Mouse (Mus musculus) brain, embryonic 14.5 days (tissue): ENCODE measurements around the gene Slc46a1. TPM values are rescaled to one million over a fixed set of nuclear protein-coding genes. Genes with fewer than 3 reads are reported as not detected.

ENCODE experiments used
- DNase-seq: peaks from one replicate; pipeline ENCODE4 v3.0.0-alpha.2; 2011; ENCODE audit warnings: low read depth
- CTCF ChIP-seq: fragments of 200-500 bp; IDR thresholded peaks from 2 replicates; pipeline ENCODE4 v1.5.1; 2012; ENCODE audit warnings: inconsistent platforms, mild to moderate bottlenecking, moderate library complexity, borderline replicate concordance; ENCODE audit not compliant: insufficient read depth, insufficient read length; ENCODE audit errors: extremely low read depth
- POLR2A ChIP-seq: fragments of 200-500 bp; IDR thresholded peaks from 2 replicates; pipeline ENCODE4 v1.6.1; 2012; ENCODE audit warnings: mild to moderate bottlenecking, inconsistent platforms, borderline replicate concordance; ENCODE audit not compliant: poor library complexity, insufficient read depth, insufficient read length, severe bottlenecking; ENCODE audit errors: extremely low read depth
- polyA plus RNA-seq: library from polyadenylated mRNA; depleted of rRNA; stranded (reverse); fragments of >200 nt; gene quantifications from 2 replicates; pipeline ENCODE4 v1.2.3, GENCODE M21; 2012

The Slc46a1 gene
- polyA plus RNA-seq, 1 experiment = 15.5 TPM

DNA sequence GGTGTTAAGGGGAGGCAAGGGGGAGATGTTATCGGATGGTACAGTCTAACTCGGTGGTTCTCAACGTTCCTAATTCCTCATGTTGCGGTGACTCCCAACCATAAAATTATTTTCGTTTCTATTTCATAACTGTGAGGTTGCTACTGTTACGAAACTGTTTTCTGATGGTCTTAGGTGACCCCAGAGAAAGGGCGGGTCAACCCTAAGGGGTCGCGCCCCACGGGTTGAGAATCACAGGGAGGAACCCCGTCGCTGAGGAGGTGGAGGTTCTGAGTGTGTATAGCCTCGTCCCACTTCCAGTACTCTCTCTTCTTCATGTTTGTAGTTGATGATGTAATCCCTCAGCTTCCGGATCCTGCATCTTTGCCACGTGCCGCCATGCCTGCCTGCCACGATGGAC, 6.8 kb upstream of the Slc46a1 start:
- no peak for DNase-seq
- TF ChIP-seq CTCF (no peak), POLR2A (no peak)

GRCm38 (mm10) chr11:78461894-78462293, 3.6 kb upstream of the Slc46a1 start:
- no peak for TF ChIP-seq POLR2A
- peak; percentile 41; the same call in 1 of the 2 replicates for TF ChIP-seq CTCF
- no peak for DNase-seq

- no peak for TF ChIP-seq POLR2A
- TF ChIP-seq CTCF = no peak
- DNase-seq = no peak
Observed at GRCm38 (mm10) chr11:78462669-78463068, 2.8 kb upstream of the Slc46a1 start.

DNA sequence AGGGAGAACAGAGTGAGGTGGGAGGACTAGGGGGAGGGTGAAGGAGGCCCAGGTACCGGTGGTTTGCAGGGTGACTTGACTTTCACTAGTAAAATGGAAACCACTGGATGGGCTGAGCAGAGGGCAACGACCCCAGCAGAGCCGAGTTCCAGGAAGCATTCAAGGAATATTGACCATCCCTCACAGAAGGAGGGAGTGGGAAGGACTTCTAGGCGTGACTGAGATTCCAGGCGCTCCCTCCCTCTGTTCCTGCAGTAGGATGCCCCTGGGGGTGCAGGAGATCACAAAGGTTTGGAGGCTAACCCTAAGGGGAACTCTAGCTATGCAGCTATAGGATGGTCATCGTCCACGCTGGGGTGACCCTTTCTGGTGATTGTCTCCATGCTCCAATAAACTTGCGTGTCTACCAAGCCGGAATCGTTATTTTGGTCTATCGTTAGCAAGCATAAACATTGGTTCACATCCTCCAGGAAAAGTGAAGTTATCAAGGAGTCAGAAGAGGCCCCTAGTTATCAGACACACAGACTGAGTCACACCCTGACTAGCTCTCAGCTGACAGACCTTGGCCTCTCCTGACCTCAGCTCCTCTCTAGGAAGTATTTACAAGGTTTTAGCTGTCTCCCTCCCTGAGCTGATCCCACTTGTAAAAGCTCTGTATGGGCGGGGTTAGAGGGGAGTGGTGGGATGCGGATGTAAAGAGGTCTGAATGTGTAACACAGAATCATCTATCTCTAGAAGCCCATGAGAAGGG, 2.0 kb upstream of the Slc46a1 start:
- no peak for TF ChIP-seq CTCF
- no peak for TF ChIP-seq POLR2A
- no peak for DNase-seq

DNA sequence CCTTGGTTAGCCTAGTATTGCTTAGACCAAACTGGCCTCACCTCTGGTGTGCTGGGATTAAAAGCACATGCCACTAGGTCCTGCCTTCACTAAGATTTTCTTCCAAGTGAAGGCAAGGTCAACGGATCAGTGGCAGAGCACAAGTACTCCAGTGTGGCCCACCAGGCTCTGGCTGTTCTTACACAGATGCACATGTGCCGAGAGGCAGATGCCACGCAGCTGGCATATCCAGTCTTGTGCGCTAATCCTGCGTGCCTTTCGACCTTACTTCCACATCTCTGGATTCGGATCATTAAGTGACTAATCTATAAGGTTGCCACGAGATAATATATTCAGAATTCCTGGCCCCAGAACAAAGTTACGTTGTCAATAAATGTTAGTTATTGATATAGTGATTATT, 381 bp upstream of the Slc46a1 start:
- peak; percentile 29 for DNase-seq
- TF ChIP-seq CTCF (no peak), POLR2A (no peak)

DNA sequence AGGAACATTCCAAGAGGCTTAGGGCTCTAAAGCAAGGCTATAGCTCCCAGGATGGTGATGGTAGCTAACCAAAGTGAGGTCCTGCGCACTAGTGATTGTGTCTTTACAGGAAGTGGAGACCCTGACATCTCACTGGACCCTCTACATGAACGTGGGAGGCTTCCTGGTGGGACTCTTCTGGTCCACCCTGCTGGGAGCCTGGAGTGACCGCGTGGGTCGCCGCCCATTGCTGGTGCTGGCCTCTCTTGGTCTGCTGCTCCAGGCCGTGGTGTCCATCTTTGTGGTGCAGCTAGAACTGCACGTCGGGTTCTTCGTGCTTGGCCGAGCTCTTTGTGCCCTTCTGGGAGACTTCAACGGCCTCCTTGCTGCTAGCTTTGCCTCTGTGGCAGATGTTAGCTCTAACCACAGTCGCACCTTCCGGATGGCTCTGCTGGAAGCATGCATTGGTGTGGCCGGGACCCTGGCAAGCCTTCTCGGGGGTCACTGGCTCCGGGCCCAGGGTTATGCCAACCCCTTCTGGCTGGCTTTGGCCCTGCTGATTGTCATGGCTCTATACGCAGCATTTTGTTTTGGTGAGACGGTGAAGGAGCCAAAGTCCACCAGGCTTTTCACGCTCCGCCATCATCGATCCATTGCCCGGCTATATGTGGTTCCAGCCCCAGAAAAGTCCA, 880 bp downstream of the Slc46a1 start:
- TF ChIP-seq CTCF (no peak), POLR2A (no peak)
- no peak for DNase-seq

DNA sequence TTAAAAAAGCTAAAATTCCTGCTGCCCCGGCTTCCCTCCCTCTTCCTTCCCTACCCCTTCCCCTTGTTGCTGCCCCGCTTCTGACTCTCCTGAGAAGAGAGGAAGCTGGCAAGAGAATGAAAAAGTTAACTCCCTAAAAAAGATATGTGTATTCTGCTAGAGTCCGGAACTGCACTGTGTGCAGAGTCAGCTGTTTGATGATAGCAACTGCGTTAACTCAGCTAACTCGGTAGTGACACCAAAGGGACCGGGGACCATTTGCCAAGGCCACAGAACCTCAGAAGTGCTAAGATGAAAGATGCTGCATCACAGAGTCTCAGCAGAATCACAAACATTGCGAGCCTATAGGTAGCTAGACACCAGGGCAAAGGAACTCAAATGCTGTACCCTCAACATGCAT, 2.0 kb downstream of the Slc46a1 start:
- DNase-seq = no peak
- TF ChIP-seq CTCF (no peak), POLR2A (no peak)

DNA sequence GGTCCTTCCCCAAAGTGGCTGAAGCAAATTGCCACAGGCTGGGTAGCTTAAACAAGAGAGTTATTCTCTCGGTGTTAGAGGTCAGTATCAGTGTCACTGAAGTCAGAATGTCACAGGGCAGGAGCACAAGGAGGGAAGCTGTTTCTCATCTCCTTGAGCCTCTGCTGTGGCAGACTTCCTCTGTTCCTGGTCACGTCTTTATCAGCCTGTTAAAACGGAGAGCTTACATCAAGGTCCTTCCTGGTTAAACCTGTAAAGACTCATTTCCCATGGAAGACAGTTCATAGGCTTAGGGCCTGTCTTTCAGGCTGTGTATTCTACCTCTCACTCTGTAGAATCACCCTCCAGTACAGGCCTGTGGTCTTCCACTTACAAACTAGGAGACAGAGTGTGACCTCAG, 2.4 kb downstream of the Slc46a1 start:
- no peak for DNase-seq
- TF ChIP-seq CTCF (no peak), POLR2A (no peak)

DNA sequence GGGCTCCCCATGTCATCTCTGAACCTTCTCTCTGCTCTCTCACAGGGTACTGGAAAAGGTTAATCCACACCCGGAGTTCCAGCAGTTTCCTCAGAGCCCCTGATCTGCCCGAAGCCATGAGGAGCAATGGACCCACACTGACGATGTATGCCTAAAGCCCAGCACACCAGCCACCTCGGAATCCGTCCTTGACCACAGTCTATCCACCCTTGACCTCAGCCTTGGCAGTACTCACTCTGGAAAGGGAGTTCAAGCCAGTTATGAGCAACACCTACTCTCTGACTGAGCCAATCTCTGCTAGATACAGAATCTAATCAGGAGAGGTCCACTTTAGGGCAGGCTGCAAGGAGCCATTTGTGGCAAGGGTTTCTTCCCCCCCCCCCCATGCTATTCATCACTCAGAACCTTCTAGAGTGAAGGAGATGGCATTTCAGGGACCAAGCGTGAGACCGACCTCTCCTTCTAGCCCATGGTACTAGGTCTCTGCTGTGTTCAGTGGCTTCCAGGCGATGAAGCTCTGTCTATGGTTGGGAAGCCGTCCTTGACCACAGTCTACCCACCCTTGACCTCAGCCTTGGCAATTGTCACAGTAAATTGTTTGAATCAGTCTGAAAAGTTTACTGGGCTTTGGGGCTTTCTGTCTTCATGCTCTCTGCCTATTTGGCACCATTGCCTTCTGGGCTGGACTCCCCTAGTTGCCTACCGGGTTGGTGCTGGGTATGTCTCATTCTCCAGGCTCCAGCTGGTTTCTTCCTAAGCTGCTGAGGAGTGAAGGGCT, 6.0 kb downstream of the Slc46a1 start:
- DNase-seq = no peak
- no peak for TF ChIP-seq CTCF
- TF ChIP-seq POLR2A = no peak

DNA sequence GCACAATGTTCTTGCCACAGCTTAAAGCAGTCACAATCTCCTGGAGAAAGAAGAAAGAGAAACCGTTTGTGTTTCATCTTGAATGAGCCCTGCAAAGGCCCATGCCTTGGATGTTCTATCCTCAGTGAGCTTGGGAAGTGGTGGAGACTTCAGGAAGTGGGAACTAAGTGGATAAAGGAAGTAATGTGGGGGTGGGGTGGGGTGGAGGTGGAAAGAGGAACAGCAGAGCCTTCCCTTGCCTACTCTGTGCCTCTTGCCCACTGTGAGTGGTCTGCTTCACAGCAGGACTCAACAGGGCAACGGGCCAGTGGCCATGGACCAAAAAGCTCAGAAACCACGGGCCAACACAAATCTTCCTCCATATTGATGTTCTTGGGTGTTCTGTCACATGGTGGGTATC, 9.8 kb downstream of the Slc46a1 start:
- TF ChIP-seq POLR2A (no peak), CTCF (no peak)
- no peak for DNase-seq

GRCm38 (mm10) chr11:78483639-78484038, 18.1 kb downstream of the Slc46a1 start:
- no peak for TF ChIP-seq POLR2A
- no peak for TF ChIP-seq CTCF

More at GRCm38 (mm10) chr11:78483639-78484038, 18.1 kb downstream of the Slc46a1 start:
- no peak for DNase-seq
